Mouse (Mus musculus): ENCODE data around the gene Ctnnal1. TPM values are rescaled to one million over a fixed set of nuclear protein-coding genes. Genes with fewer than 3 reads are reported as not detected.

Ctnnal1 gene
- polyA plus RNA-seq (2017; shearing (Covaris generic)), result 0.97 TPM

GRCm38 (mm10) chr4:56865003-56865511, at the start of gene Ctnnal1:
Gene Ctnnal1 (minus strand): TSS chr4:56865188.

GRCm38 (mm10) chr4:56801907-56802668, 62.9 kb downstream of the Ctnnal1 start, which contains the start of the genes Elp1 and Fam206a:
Gene Elp1 (minus strand): TSS chr4:56802331.
Gene Fam206a (plus strand): TSS chr4:56802345.

Other genes with a start within 250 kb of the Ctnnal1 start
- not detected for gene Gm26657, start 125.1 kb downstream of the Ctnnal1 start, polyA plus RNA-seq (2017; shearing (Covaris generic))
- not detected for gene Actl7b, start 123.7 kb downstream of the Ctnnal1 start, polyA plus RNA-seq (2017; shearing (Covaris generic))
- not detected for gene Actl7a, start 121.8 kb downstream of the Ctnnal1 start, polyA plus RNA-seq (2017; shearing (Covaris generic))
- gene Elp1, start 62.9 kb downstream of the Ctnnal1 start, polyA plus RNA-seq (2017; shearing (Covaris generic)), result 34.4 TPM
- 27.6 TPM for gene Fam206a, start 62.8 kb downstream of the Ctnnal1 start, polyA plus RNA-seq (2017; shearing (Covaris generic))
- 2.3 TPM for gene Tmem245, start 82.2 kb upstream of the Ctnnal1 start, polyA plus RNA-seq (2017; shearing (Covaris generic))
- not detected for gene Frrs1l, start 125.2 kb upstream of the Ctnnal1 start, polyA plus RNA-seq (2017; shearing (Covaris generic))